Mouse (Mus musculus) stomach, postnatal 0 days (tissue): ENCODE results near the gene 1700001K19Rik.

Experiments
- CTCF ChIP-seq: IDR thresholded peaks from 2 replicates; pipeline ENCODE4 v1.5.1; 2016; ENCODE audit warnings: antibody characterized with exemption, low read depth, mild to moderate bottlenecking, moderate library complexity
- EP300 ChIP-seq: optimal IDR thresholded peaks from 2 replicates; pipeline ENCODE3; 2016; ENCODE audit warnings: antibody characterized with exemption

GRCm38 (mm10) chr12:110697457-110697856 is 15.0 kb upstream of the 1700001K19Rik start:
- TF ChIP-seq CTCF (no peak), EP300 (no peak)
